Mouse (Mus musculus) hindbrain, embryonic 14.5 days (tissue): ENCODE data around the gene Rufy3. TPM values are rescaled to one million over a fixed set of nuclear protein-coding genes. Genes with fewer than 3 reads are reported as not detected.

Experiments
- ATAC-seq: fragments of 200-750 bp; cut with Nextera tagmentation; 2 replicates; pipeline ENCODE4 v1.8.0; 2017; ENCODE audit warnings: moderate number of reproducible peaks, mild to moderate bottlenecking, moderate TSS enrichment, moderate library complexity; ENCODE audit not compliant: low FRiP score
- DNase-seq: peaks from one replicate; pipeline ENCODE4 v3.0.0-alpha.2; 2015; ENCODE audit warnings: low spot score
- H3K27ac ChIP-seq: fragments of 300-500 bp; sonication (generic); 2 replicates; pipeline ENCODE4 v1.5.1; 2014; ENCODE audit warnings: mild to moderate bottlenecking, moderate library complexity
- H3K27me3 ChIP-seq: fragments of 300-500 bp; sonication (generic); 2 replicates; pipeline ENCODE4 v1.6.1; 2014; ENCODE audit warnings: mild to moderate bottlenecking, low read length, mixed read lengths; ENCODE audit not compliant: control insufficient read depth, insufficient read depth
- H3K36me3 ChIP-seq: fragments of 300-500 bp; sonication (generic); replicated peaks from 2 replicates; pipeline ENCODE4 v1.6.1; 2014; ENCODE audit not compliant: control insufficient read depth, insufficient read depth
- H3K4me1 ChIP-seq: fragments of 300-500 bp; sonication (generic); replicated peaks from 2 replicates; pipeline ENCODE4 v1.6.1; 2014; ENCODE audit warnings: antibody characterized with exemption, low read length, mixed read lengths; ENCODE audit not compliant: control insufficient read depth, insufficient read depth
- H3K4me2 ChIP-seq: fragments of 300-500 bp; sonication (generic); replicated peaks from 2 replicates; pipeline ENCODE4 v1.6.1; 2014; ENCODE audit warnings: mild to moderate bottlenecking, moderate library complexity
- H3K4me3 ChIP-seq: fragments of 300-500 bp; sonication (generic); replicated peaks from 2 replicates; pipeline ENCODE4 v1.5.1; 2014; ENCODE audit warnings: mild to moderate bottlenecking, low read length
- H3K9ac ChIP-seq: fragments of 300-500 bp; sonication (generic); 2 replicates; pipeline ENCODE4 v1.6.1; 2014
- H3K9me3 ChIP-seq: fragments of 300-500 bp; sonication (generic); 2 replicates; pipeline ENCODE4 v1.6.1; 2016; ENCODE audit warnings: low read length; ENCODE audit not compliant: control insufficient read depth
- WGBS: fragments of 180-500 bp; shearing (Covaris S2); extraction: QIAGEN DNeasy Blood & Tissue Kit; methylation state at CpG from one replicate; pipeline ENCODE4 v1.1.7; 2014; 5-methylcytosine and 5-hydroxymethylcytosine counted together
- polyA plus RNA-seq: library from polyadenylated mRNA; unstranded; fragments of >200 nt; fragmentation: Nextera tagmentation; extraction: Ambion mirVana; gene quantifications from 2 replicates; pipeline ENCODE4 v1.2.1, GENCODE M21; 2014

Rufy3 gene
- polyA plus RNA-seq, 1 experiment from 2014 or later = 300 TPM

DNA sequence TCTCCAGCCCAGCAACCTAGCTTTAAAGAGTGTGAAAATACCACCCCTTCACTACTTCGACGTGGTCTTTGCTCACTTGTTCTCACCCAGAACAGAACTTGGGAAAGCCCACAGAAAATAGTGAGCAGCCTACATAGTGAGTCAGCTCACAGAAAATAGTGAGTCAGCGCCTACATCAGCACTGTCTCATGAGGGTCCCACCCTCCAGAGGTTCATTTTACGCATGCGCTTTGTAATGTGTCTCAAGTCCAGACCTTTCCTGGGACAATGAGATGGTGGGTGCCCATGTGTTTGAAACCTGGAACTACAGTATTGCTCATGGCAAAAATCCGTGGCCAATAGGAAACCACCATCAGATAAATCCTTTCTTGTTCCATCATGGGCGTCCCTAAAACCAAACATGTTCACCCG lies 123.2 kb downstream of the Rufy3 start:
- no peak for DNase-seq
- 89% methylated on average over 8 of the region's 8 CpGs for WGBS
- Histone ChIP-seq H3K27me3 (no peaks in the 10 kb centered on the region), H3K27ac (no peak overlapping the region), H3K4me3 (no peak overlapping the region), H3K4me1 (no peaks in the 10 kb centered on the region), H3K36me3 (no peaks in the 10 kb centered on the region), H3K9me3 (no peaks in the 10 kb centered on the region), H3K4me2 (no peak overlapping the region), H3K9ac (no peak overlapping the region)
- ATAC-seq = no peak

DNA sequence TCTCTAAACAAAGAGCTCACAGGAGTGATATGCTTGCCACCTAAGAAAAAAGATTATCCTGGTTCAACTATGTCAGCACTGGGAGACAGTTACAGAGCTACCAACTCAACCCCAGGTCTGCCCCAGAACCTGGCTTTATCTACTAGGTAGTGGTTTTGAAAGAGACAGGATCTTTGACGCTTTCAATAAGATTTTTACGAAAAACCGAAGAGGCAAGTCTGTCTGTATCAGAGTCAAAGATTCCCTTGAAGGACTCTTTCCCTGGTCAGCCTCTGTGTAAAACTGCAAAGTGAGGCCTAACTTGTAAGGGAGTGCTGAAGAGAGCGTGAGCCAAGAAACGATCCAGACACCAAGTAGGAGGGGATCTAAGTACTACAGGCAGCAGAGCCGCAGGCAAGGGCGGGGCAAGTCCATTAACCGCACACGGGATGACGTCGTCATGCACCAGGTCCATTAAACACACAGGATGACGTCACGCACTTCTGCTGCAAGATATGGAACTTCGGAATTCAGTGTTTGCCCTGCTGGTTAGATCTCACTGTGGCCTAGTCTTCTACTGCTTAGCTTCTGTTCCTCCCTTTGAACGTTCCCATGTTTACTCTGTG lies 123.8 kb downstream of the Rufy3 start:
- no peak for ATAC-seq
- Histone ChIP-seq H3K4me2 (no peak overlapping the region), H3K4me1 (no peaks in the 10 kb centered on the region), H3K27ac (no peak overlapping the region), H3K9ac (no peak overlapping the region), H3K27me3 (no peaks in the 10 kb centered on the region), H3K36me3 (no peaks in the 10 kb centered on the region), H3K4me3 (no peak overlapping the region), H3K9me3 (no peaks in the 10 kb centered on the region)
- WGBS = 88% methylated on average over 15 of the region's 15 CpGs
- DNase-seq = no peak

DNA sequence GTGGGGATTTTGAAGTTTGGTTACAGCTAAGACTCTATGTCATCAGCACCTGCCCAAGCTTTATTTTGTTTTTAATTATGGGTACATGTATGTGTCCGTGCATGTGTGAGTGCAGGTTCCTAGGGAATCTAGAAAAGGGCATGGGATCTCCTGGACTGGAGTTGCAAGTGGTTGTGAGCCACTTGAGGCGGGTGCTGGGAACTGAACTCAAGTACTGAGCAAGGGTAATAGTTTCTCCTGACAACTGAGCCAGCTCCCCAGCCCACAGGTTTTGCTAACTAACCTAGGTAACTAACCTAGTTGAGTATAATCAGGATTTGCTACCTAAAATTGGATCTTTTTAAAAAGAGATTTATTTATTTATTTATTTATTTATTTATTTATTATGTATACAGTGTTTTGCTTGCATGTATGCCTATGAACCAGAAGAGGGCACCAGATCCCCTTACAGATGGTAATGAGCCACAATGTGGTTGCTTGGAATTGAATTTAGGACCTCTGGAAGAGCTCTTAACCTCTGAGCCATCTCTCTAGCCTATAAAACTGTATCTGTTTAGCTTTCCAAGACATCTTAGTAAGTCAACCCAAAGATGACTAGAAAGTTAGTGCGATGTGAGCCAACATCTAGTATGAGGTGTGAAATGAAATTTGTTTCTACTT lies 124.6 kb downstream of the Rufy3 start:
- no peaks in the 10 kb centered on the region for H3K27me3 ChIP-seq
- H3K36me3 ChIP-seq = no peaks in the 10 kb centered on the region
- no peak overlapping the region for H3K4me2 ChIP-seq
- peak; percentile 46; the same call in 1 of the 2 replicates for ATAC-seq
- no peak overlapping the region for H3K4me3 ChIP-seq
- no peaks in the 10 kb centered on the region for H3K4me1 ChIP-seq
- no peak overlapping the region for H3K27ac ChIP-seq
- no peak overlapping the region for H3K9ac ChIP-seq
- DNase-seq = peak; percentile 71
- no peaks in the 10 kb centered on the region for H3K9me3 ChIP-seq
- WGBS = 79% methylated on average over 3 of the region's 3 CpGs

DNA sequence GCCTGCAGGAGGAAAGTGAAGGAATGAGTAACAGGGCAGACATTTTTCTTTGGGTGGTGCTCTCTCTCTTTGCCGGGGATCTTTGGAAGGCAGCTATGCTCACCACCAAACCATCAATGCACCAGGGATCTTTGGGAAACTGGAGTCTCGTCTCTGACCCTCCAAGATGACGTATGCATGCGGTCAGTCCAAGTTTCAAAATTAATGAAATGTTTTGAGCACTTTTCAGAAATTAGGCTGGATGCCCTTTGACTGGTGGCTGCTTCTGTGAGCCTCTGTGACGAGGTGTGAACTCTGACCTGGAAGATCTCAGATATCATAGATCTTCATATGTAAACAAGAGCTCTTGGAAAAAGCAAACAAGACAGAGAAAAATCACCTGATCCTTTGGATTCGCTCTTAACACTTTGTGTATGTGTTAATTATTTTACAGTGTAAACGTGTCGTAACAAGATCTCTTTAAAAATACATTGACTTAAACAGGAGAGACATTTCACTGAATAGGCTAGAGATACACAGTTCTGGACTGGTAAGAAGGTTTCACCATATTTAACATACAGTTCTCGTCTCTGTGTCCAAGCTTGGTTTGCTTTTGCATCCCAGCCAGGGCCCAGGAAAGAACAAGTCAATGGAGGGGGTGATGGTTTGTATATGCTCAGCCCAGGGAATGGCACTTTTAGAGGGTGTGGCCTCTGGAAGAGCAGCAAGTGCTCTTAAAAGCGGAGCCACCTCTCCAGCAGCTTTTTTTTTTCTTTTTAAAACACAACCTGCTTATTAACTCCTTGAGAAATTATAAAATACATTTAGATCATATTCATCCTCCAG lies 126.1 kb downstream of the Rufy3 start:
- no peak overlapping the region for H3K4me2 ChIP-seq
- WGBS = 81% methylated on average over 10 of the region's 10 CpGs
- H3K4me3 ChIP-seq = no peak overlapping the region
- no peaks in the 10 kb centered on the region for H3K27me3 ChIP-seq
- no peaks in the 10 kb centered on the region for H3K36me3 ChIP-seq
- no peak overlapping the region for H3K27ac ChIP-seq
- ATAC-seq (no peak), DNase-seq (no peak)
- no peaks in the 10 kb centered on the region for H3K9me3 ChIP-seq
- H3K9ac ChIP-seq = no peak overlapping the region
- no peaks in the 10 kb centered on the region for H3K4me1 ChIP-seq

DNA sequence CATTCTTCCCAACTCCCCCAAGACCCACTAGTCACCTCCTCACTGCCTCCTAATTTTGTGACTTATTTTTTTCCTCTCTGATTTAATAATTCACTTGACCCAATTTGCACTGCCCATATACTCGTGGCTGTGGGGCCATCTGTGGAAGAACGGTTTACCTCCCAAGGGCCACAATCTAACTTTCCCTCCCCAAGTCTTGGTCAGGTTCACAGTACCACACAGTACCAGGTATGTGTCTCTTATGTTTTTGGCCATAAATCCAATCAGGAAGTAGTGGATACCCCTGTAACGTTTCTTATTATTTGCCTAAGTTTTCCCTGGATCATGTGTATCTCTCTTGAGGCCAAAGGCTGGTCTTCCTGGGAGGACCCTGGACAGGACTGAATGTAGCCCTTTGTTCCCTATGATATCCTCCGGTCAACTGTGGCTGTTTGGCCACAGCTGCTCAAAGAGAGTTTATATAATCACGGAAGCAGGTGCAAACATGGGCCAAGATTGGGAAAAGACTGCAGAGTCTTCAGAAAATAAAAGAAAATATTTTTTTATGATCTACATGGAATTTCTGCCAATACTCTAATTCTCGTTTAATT lies 126.8 kb downstream of the Rufy3 start:
- H3K27ac ChIP-seq = no peak overlapping the region

DNA sequence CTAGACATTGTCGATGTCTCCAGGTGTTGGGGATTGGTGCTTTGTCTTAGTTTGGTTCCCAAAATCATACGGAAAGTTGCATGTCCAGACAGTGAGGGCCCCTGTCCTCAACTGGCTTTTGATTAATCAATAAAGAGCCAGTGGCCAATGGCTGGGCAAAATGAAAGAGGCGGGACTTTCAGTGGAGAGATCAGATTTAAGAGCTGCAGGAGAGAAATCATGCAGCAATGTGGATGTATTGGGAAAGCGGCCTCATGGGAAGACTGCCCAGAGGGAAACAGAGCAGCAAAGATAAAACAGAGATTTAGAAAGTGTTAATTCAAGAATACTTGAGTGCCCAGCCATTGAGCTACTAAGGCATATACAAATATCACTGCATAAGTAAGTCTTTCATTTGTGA lies 127.7 kb downstream of the Rufy3 start:
- Histone ChIP-seq H3K4me3 (no peak overlapping the region), H3K27ac (no peak overlapping the region), H3K4me1 (no peaks in the 10 kb centered on the region), H3K9ac (no peak overlapping the region), H3K4me2 (no peak overlapping the region), H3K36me3 (no peaks in the 10 kb centered on the region), H3K9me3 (no peaks in the 10 kb centered on the region), H3K27me3 (no peaks in the 10 kb centered on the region)
- ATAC-seq (no peak), DNase-seq (no peak)
- WGBS = 92% methylated on average over 4 of the region's 4 CpGs

More for the DNA sequence above, 126.8 kb downstream of the Rufy3 start:
- no peak for ATAC-seq
- Histone ChIP-seq H3K9me3 (no peaks in the 10 kb centered on the region), H3K4me2 (no peak overlapping the region), H3K4me1 (no peaks in the 10 kb centered on the region), H3K9ac (no peak overlapping the region), H3K27me3 (no peaks in the 10 kb centered on the region), H3K36me3 (no peaks in the 10 kb centered on the region), H3K4me3 (no peak overlapping the region)
- 82% methylated on average over 6 of the region's 6 CpGs for WGBS
- DNase-seq = no peak

DNA sequence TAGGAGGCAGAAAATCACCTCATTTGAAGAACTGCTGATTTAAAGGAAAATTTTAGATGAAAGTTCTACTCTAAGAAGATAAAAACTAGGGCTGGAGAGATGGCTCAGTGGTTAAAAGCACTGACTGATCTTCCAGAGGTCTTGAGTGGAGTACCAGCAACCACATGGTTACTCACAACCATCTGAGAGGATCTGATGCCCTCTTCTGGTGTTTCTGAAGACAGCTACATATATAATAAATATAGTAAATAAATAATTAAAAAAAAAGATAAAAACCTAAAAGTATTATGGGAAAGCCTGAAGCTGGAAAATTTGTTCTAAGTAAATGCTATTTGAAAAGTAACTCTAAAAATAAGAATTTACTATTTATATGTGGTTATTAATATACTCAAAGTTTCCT lies 128.2 kb downstream of the Rufy3 start:
- Histone ChIP-seq H3K36me3 (no peaks in the 10 kb centered on the region), H3K4me2 (no peak overlapping the region), H3K4me3 (no peak overlapping the region), H3K27ac (no peak overlapping the region), H3K9me3 (no peaks in the 10 kb centered on the region), H3K27me3 (no peaks in the 10 kb centered on the region), H3K4me1 (no peaks in the 10 kb centered on the region), H3K9ac (no peak overlapping the region)
- no peak for DNase-seq
- ATAC-seq = no peak

DNA sequence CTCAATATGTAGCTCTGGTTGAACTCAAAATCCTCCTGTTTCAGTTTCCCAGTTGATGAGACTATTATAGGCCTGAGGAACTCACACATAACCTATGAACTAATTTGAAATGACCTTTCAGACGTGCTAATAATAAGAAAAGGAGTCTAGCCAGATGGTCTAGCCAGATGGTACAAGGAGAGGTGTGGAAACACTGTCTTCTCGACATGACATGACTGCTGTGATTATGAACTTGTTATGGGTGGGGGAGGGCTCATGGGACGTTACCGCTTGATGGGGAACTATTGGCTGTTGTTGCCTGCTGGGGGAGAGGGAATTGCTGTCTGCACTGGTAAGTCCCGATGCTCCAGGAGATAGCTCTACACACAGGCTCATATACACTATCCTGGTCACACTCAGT lies 132.5 kb downstream of the Rufy3 start:
- Histone ChIP-seq H3K36me3 (no peaks in the 10 kb centered on the region), H3K4me3 (no peak overlapping the region), H3K27ac (no peak overlapping the region), H3K9ac (no peak overlapping the region), H3K4me2 (no peak overlapping the region), H3K27me3 (no peaks in the 10 kb centered on the region), H3K9me3 (no peaks in the 10 kb centered on the region), H3K4me1 (no peaks in the 10 kb centered on the region)
- ATAC-seq = no peak
- WGBS = 65% methylated on average over 5 of the region's 5 CpGs
- no peak for DNase-seq

DNA sequence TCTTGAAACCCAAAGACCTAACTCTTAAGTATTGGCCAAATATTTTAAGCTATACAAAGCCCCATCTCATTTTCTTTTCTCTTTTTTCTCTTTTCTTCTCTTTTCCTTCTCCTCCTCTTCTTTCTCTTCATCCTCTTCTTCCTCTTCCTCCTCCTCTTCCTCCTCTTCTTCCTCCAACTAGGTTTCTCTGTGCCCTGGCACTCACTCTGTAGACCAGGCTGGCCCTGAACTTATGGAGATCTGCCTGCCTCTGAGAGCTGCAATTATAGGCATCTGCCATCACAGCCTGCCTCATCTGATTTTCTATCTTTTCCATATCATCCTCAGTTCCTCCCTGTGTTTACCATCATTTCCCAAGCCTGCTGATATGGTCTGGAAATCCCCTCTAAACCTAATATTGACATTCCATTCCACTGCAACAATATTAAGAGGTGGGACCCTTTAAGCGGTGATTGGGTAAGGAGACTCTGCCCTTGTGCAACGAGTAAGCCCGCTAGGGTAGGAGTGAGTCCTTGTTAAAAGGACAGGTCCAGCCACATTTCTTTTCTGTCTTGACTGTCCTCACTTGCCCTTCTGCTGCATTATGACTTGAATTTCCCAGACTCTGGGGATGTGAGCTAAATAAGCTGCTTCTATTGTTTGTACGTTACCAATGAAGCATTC lies 134.5 kb downstream of the Rufy3 start:
- no peaks in the 10 kb centered on the region for H3K36me3 ChIP-seq
- DNase-seq (no peak), ATAC-seq (no peak)
- no peak overlapping the region for H3K4me3 ChIP-seq
- H3K4me2 ChIP-seq = no peak overlapping the region
- WGBS = 72% methylated on average over 4 of the region's 4 CpGs
- no peaks in the 10 kb centered on the region for H3K9me3 ChIP-seq
- H3K9ac ChIP-seq = no peak overlapping the region
- no peaks in the 10 kb centered on the region for H3K4me1 ChIP-seq
- no peaks in the 10 kb centered on the region for H3K27me3 ChIP-seq
- no peak overlapping the region for H3K27ac ChIP-seq
